Mouse (Mus musculus) embryonic facial prominence, embryonic 15.5 days (tissue): Measurements from ENCODE around the gene Pfpl. TPM values are rescaled to one million over a fixed set of nuclear protein-coding genes. Genes with fewer than 3 reads are reported as not detected.

Experiments used
- polyA plus RNA-seq: library from polyadenylated mRNA; unstranded; fragments of >200 nt; fragmentation: Nextera tagmentation; extraction: Ambion mirVana; gene quantifications from 2 replicates; pipeline ENCODE4 v1.2.1, GENCODE M21; 2015

Pfpl gene
- polyA plus RNA-seq, 1 experiment from 2014 or later, result not detected

Other genes starting within 250 kb of the Pfpl start
- not detected in 2 replicates for gene Olfr1431, start 227.3 kb upstream of the Pfpl start, polyA plus RNA-seq
- not detected in 2 replicates for gene Olfr1432, start 195.3 kb upstream of the Pfpl start, polyA plus RNA-seq
- gene Olfr262, start 186.2 kb upstream of the Pfpl start, polyA plus RNA-seq, result not detected in 2 replicates
- 0.28 TPM in 1 of 2 replicates, not detected in the other for gene Olfr235, start 166.9 kb upstream of the Pfpl start, polyA plus RNA-seq
- 0.27 TPM in 1 of 2 replicates, not detected in the other for gene Olfr1434, start 148.1 kb upstream of the Pfpl start, polyA plus RNA-seq
- gene Olfr1436, start 128.8 kb upstream of the Pfpl start, polyA plus RNA-seq, result not detected in 2 replicates
- 0.04 and 0.23 TPM in 2 replicates for gene Olfr1437, start 102.8 kb upstream of the Pfpl start, polyA plus RNA-seq
- gene Olfr1438-ps1, start 92.0 kb upstream of the Pfpl start, polyA plus RNA-seq, result not detected in 2 replicates
- 0.07 TPM in 1 of 2 replicates, not detected in the other for gene Olfr1440, start 40.6 kb upstream of the Pfpl start, polyA plus RNA-seq
- gene Olfr1441, start 10.5 kb upstream of the Pfpl start, polyA plus RNA-seq, result 0.12 TPM in 1 of 2 replicates, not detected in the other
- 0.68 and 0.87 TPM in 2 replicates for gene Mpeg1, start 32.9 kb downstream of the Pfpl start, polyA plus RNA-seq
- gene Dtx4, start 73.5 kb downstream of the Pfpl start, polyA plus RNA-seq, result 10.1 and 13.1 TPM in 2 replicates
- 22.0 and 23.9 TPM in 2 replicates for gene Fam111a, start 117.8 kb downstream of the Pfpl start, polyA plus RNA-seq
- gene Gm4952, start 172.1 kb downstream of the Pfpl start, polyA plus RNA-seq, result 0.13 TPM in 1 of 2 replicates, not detected in the other
- gene Glyat, start 205.4 kb downstream of the Pfpl start, polyA plus RNA-seq, result 0.12 TPM in 1 of 2 replicates, not detected in the other
- gene Olfr1442, start 242.5 kb downstream of the Pfpl start, polyA plus RNA-seq, result not detected in 2 replicates